Mouse (Mus musculus): ENCODE measurements around the gene Pfkp.

The Pfkp gene

DNA sequence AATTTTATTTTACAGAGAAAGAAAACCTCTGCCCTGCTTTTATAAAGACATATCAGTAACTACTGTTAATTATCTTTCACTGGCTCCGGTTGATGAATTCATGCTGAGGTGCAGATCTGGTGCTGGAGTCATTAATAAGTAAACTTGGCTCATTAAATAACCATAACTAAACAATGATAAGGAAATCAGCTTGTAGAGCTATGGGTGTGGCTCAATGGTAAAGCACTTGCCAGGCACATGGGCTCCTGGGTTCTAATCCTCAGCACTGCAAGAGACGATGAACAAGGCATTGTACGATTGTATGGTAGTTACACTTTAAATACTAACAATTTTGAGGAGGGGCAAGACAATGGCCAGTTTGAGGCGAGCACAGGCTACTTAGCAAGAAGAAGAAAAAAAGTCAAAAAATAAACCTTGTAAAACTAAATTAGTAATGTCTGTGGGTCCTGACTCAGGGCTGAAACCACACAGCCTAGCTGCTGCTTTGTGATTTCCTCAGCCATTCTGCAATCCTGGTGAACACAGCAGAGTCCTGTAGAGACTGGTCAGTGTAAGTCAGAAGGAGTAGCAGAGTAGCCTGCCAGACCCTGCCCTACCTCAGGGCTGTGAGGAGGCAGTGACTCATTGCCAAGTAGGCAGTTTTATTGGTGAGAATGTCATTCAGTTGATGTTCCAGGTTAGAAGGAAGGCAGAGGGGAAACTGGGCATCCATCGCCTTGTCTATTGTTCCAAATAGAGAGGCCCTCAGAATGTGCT lies 34.7 kb downstream of the Pfkp start:
- no peak for DNase-seq (ENCODE audit: low read depth in 2 of 2, low spot score in 2 of 2)

DNA sequence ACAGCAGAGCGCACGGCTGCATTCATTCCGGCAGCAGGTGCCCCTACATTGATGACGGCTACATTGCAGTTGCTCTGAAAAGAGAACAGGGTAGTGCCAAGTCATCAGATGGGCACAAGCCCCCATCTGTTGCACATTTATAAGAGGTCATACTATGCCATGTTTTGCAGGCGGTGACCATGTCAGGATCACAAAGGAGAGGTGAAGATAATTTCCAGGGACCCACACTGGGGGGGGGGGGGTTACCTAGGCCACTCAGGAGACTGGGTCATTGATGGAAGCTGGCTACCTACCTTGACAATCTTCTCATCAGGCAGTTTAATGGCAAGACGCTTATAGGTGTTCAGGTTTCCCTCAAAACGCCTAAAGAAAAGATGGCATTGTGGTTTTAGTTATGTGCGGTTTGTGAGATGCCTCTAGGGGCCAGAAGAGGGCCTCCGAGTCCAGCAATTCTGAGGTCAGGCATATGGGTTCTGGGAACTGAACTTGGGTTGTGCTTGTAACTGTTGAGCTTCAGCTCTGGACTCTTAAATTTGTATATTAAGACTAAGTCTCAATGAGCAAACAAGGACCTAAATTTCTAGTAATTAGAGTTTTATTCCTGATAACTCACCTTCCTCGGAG lies 45.7 kb downstream of the Pfkp start:
- DNase-seq (ENCODE audit: low read depth in 2 of 2, low spot score in 2 of 2) = no peak

DNA sequence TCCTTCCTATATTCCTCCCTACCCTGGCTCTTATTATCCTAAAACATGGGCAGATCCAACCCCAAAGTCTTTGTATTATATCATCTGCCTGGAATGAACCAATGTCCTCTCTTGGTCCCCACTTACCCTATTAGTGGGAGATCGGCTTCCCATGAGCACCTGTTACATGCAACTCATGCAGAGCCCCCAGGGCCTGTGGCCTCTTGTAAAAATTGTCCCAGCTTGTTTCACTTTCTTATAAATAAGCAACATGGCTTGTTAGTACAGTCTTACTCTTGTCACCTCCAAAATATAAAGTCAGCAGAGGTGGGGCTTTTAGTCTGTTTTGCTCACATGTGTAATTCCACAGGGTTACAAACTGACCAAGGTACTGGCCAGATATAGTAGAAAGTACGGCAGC lies 46.9 kb downstream of the Pfkp start:
- no peak for DNase-seq (ENCODE audit: low read depth in 2 of 2, low spot score in 2 of 2)

DNA sequence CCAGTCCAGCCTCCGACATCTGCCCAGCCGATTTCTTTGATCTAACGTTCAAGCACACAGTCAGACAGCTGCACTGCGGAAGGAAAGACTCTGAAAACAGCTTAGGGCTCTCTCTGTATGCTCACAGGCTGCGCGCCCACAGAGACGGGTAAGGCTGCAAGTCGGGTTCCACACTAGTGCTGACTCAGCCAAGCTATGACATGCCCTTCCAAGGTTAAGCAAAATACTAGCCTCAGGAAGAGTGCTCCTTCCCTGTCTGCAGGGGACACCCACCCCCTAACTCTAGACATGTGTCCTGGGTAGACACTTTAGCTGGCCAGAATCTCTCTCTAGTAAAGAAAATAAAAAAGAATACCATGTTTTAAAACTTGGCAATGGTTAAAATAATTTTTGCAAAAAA lies 48.0 kb downstream of the Pfkp start:
- no peak for DNase-seq (ENCODE audit: low read depth in 2 of 2, low spot score in 2 of 2)

GRCm38 (mm10) chr13:6597801-6598200 lies 50.8 kb downstream of the Pfkp start:
- DNase-seq (ENCODE audit: low read depth in 2 of 2, low spot score in 2 of 2) = no peak

DNA sequence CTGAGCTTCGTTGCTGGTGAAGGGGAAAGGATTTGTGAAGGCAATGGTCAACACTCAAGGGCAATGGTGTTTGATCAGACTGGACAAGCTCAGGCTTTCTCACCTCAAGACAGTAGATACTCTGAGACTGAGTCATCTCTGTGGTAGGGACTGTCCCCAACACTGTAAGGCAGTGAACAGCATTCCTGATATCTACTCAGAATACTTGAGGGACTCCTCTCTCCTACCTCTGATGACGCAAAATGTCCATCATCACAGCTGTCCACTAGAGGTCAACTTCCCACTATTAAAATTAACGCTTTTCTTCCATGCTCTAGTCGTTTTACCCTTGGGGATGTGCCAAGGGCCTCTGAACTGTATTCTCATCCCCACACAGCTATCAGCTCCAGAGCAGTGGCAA lies 53.2 kb downstream of the Pfkp start:
- no peak for DNase-seq (ENCODE audit: low read depth in 2 of 2, low spot score in 2 of 2)

GRCm38 (mm10) chr13:6590846-6591245 lies 57.7 kb downstream of the Pfkp start:
- no peak for DNase-seq (ENCODE audit: low read depth in 2 of 2, low spot score in 2 of 2)

GRCm38 (mm10) chr13:6586009-6586408 lies 62.6 kb downstream of the Pfkp start:
- no peak for DNase-seq (ENCODE audit: low read depth in 2 of 2, low spot score in 2 of 2)

DNA sequence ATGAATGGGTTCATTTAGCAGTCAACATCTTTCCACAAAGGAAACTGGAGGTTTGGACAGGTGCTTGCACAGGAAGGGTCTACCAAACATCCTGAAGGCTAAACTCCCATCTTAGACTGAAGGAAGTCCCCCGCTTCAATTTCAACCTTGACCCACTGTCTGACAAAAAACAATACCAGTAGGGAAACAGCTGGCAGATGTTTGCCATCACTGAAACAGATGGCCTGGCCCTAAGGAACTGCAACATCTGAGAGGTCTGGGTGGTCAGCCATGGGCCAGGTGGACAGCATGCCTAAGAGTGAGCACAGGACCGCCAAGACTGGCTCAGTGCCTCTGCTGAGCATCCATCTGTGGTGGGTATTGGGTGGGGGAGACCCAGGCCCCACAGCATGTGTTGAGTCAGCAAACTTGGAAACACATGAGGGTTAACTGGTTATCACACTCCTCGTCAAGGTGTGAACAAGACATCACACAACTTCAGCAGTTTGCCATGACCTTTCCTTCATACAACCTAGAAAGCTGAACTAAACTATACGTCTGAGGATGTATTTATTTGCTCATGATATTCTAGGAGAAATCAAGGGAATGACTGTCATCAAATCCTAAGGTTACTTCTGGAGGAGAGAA lies 65.0 kb downstream of the Pfkp start:
- no peak for DNase-seq (ENCODE audit: low read depth in 2 of 2, low spot score in 2 of 2)

DNA sequence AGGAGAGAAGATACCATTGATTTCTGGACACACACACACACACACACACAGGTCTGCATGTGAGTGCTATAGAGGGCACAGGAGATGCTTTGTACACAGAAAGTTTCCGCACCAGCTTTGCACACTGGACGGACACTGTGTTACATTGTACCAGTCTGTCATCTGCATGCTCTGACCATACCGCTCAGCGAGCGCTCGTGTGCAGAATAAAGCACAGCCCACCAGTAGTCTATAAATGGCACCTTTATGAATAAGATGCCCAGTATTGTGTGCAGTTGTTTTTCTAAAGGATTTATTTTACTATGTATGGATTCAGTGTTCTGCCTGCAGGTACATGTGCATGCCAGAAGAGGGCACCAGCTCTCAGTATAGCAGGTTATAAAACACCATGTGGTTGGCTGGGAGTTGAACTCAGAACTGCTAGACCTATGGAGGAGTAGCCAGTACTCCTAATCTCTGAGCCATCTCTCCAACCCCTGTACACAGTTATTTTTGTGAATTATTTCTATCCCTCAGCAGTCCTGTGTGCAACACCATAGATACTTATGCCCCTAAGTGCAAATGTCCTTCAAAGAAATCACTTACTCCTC lies 72.6 kb downstream of the Pfkp start:
- no peak for DNase-seq (ENCODE audit: low read depth in 2 of 2, low spot score in 2 of 2)

- DNase-seq (ENCODE audit: low read depth in 2 of 2, low spot score in 2 of 2) = no peak
Observed at GRCm38 (mm10) chr13:6565571-6565970, 83.0 kb downstream of the Pfkp start.

GRCm38 (mm10) chr13:6562409-6562808 lies 86.2 kb downstream of the Pfkp start:
- no peak for DNase-seq (ENCODE audit: low read depth in 2 of 2, low spot score in 2 of 2)

GRCm38 (mm10) chr13:6557771-6558170 lies 90.8 kb downstream of the Pfkp start:
- DNase-seq (ENCODE audit: low read depth in 2 of 2, low spot score in 2 of 2) = no peak

DNA sequence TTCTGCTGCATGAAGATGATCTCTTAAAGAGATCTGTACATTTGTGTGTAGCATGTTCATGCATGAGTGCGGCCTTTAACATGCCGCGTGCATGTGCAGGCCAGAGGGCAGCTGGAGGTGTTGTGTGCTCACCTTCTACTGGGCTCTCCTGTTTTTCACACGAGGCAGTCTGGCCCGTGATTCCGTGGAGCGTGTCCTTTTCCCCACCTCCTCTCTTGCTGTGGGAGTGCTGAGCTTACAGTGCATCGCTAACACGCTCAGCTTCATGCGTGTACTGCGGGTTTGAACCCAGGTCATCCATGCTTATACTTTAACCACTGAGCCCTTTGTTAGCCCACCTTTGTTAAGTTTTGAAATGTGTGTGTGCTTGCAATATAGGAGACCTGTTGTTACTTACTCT lies 92.9 kb downstream of the Pfkp start:
- no peak for DNase-seq (ENCODE audit: low read depth in 2 of 2, low spot score in 2 of 2)

- DNase-seq (ENCODE audit: low read depth in 2 of 2, low spot score in 2 of 2) = no peak
Observed at GRCm38 (mm10) chr13:6553708-6554107, 94.9 kb downstream of the Pfkp start.

DNA sequence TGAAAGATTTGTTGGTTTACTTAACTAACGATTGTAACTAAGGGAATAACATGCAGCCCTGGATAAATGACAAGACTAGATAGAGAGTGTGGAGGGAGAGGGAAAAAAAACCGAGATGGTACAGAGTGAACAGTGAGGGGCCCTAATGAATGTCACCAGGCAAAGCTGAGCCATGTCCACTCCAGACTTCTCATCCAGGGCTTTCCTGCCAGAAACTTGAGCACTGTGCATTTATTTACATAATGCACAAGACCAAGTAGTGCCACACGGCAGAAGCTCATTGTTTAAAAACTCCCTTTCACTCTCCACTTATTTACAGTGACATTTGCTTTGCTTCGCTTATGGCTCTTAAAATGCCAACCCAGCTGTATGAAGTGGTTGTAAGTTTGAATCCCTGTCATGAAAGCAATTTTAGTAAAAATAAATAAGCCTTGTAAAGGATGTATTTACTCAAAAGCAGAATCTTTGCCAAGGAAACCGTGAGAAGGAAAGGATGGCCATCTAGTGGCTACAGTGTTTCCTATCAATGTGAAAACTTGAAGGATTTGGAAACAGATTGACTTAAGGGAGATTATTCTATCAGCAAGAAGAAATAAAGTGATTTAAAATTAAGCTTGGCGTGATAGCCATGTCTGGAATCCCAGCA lies 113.2 kb downstream of the Pfkp start:
- DNase-seq (ENCODE audit: low read depth in 2 of 2, low spot score in 2 of 2) = no peak

GRCm38 (mm10) chr13:6532683-6533082 lies 115.9 kb downstream of the Pfkp start:
- DNase-seq (ENCODE audit: low read depth in 2 of 2, low spot score in 2 of 2) = no peak

Measured in CD8-positive naive resting alpha-beta T cell, adult 2 months (primary cell).